Mouse (Mus musculus): ENCODE data around the gene Slc6a3. TPM values are rescaled to one million over a fixed set of nuclear protein-coding genes. Genes with fewer than 3 reads are reported as not detected.

The Slc6a3 gene
- polyA plus RNA-seq, 1 experiment from 2014 or later: 0.10 TPM

DNA sequence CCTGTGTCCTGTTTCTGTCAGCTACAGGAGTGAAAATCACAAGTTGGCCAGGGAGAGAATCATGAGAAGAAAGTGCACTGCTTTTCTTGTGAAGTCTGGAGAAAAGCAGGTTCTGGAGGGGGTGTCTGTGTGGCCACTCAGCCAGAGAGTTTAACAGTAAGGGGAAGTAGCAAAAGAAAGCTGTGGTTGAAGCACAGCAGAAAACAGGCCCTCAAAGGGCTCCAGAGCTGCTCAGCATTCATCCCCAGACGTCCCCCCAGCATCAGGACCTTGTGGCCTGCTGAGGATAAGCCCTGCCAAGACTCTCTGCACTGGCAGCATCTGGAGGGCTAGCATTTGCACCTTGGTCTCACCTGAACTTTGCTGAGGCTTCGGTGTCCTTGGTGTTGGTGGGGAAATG, 56.0 kb downstream of the Slc6a3 start:
- ATAC-seq (ENCODE audit: low FRiP score): no peak
- H3K27ac ChIP-seq (replicated peaks): no peak overlapping the region
- H3K4me2 ChIP-seq: no peak overlapping the region
- H3K36me3 ChIP-seq: no peaks in the 10 kb centered on the region
- H3K9me3 ChIP-seq (replicated peaks): no peaks in the 10 kb centered on the region
- 52% methylated on average over 2 of the region's 2 CpGs for WGBS
- no peak overlapping the region for H3K9ac ChIP-seq (replicated peaks)
- H3K4me3 ChIP-seq (replicated peaks): no peak overlapping the region
- H3K27me3 ChIP-seq (replicated peaks): peaks cover 24% of the 10 kb centered on the region; the same call in 1 of the 2 replicates
- no peaks in the 10 kb centered on the region for H3K4me1 ChIP-seq

DNA sequence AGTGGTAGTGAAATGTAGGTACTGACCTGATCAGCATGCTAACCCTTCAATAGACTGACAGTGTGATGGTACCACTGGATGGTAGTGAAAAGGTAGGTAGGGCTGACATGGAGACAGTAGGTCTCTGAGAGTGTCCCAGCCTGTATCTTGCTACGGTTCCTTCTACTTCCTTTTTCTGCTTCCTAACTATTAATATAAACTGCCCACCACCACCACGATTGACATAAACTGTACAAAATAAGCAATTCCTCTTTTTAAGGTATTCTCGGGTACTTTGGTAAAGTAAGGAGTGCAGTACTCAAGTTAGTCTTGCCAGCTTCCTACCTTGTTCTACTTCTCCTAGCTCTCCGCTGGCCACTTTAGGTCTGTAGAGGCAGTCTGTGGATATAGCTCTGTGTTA, 59.7 kb downstream of the Slc6a3 start:
- no peak for ATAC-seq (ENCODE audit: low FRiP score)
- Histone ChIP-seq H3K4me1 (no peaks in the 10 kb centered on the region), H3K4me2 (no peak overlapping the region), H3K27me3 (replicated peaks) (peaks cover 31% of the 10 kb centered on the region; the same call in 1 of the 2 replicates), H3K4me3 (replicated peaks) (no peak overlapping the region), H3K9ac (replicated peaks) (no peak overlapping the region), H3K36me3 (no peaks in the 10 kb centered on the region), H3K9me3 (replicated peaks) (no peaks in the 10 kb centered on the region), H3K27ac (replicated peaks) (no peak overlapping the region)
- 75% methylated on average over 4 of the region's 4 CpGs for WGBS

DNA sequence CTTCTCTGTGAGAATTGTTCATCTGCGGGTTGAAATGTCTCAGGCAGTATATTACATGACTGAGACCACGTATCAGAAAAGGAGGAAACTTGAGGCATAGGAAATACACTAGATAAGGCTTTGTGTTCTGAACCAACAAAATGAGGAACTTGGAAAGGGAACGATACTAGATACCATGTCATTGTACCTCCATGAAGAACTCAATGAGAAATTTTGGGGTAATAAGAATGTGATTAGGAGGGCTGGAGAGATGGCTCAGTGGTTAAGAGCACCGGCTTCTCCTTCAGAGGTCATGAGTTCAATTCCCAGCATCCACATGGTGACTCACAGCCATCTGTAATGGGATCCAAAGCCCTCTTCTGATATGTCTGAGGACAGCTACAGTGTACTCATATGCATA, 63.7 kb downstream of the Slc6a3 start:
- no peaks in the 10 kb centered on the region for H3K9me3 ChIP-seq (replicated peaks)
- no peak overlapping the region for H3K4me3 ChIP-seq (replicated peaks)
- WGBS: 77% methylated on average over 4 of the region's 4 CpGs
- H3K27ac ChIP-seq (replicated peaks): no peak overlapping the region
- H3K27me3 ChIP-seq (replicated peaks): peaks cover 22% of the 10 kb centered on the region; the same call in 1 of the 2 replicates
- peaks cover 17% of the 10 kb centered on the region for H3K4me1 ChIP-seq
- no peak for ATAC-seq (ENCODE audit: low FRiP score)
- H3K36me3 ChIP-seq: no peaks in the 10 kb centered on the region
- no peak overlapping the region for H3K9ac ChIP-seq (replicated peaks)
- no peak overlapping the region for H3K4me2 ChIP-seq

DNA sequence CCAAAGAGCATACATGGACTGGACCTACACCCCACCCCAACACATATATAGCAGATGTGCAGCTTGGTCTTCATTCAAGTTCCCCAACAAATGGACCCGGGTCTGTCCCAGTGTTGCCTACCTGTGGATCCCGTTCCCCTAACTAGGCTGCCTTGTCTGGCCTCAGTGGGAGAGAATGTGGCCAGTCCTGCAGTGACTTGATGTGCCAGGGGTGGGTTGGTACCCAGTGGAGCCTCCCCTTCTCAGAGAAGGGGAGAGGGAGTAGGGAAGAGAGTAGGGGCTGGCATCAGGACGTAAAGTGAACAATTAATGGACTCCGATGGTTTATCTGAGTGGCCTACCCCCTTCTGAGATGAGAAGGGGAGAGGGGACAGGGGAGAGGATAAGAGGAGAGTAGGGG, 66.5 kb downstream of the Slc6a3 start:
- Histone ChIP-seq H3K4me2 (peak overlapping the region; percentile 91), H3K9ac (replicated peaks) (peak overlapping the region; percentile 90), H3K4me3 (replicated peaks) (peak overlapping the region; percentile 72), H3K27ac (replicated peaks) (peak overlapping the region; percentile 87; the same call in 1 of the 2 replicates), H3K9me3 (replicated peaks) (no peaks in the 10 kb centered on the region), H3K36me3 (peaks cover 21% of the 10 kb centered on the region), H3K4me1 (peaks cover 29% of the 10 kb centered on the region), H3K27me3 (replicated peaks) (peaks cover 7% of the 10 kb centered on the region; the same call in 1 of the 2 replicates)
- ATAC-seq (ENCODE audit: low FRiP score): peak; percentile 31
- WGBS: 49% methylated on average over 4 of the region's 4 CpGs

DNA sequence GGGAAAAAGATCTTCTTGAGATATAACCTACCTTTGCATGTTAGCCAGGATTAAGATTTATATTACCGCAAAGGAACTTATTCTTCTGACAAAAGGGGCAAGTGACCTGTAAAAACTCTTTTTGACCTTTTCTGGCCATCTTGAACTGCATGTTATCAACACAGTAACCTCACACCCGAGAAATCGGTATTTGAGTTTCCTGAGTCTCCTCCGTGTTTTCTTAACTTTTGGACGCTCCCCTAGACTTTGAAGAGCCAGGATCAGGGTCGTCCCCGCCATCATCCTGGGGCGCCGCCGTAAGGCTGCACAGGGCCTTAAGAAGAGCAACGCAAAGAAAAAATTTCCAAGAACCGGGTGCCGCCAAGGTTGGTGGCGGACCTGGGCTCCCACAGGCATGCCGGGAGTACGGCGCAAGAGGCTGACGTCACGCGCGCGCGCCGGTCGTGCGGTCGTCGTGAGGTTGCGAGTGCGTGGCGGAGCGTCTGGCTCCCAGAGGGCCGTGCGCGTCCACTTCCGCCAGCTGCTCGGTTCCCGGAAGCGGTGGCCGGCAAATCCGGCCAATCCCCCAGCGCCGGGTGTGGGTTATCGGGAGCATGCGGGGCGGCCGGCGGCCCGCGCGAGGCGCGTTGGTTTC, 67.1 kb downstream of the Slc6a3 start, which contains the start of gene Clptm1l:
Gene Clptm1l (plus strand): TSS at position 485 of the 634 bp plus-strand sequence.
- H3K9ac ChIP-seq (replicated peaks): peak within 1 kb of the TSS; percentile 90
- no peaks in the 10 kb centered on the region for H3K9me3 ChIP-seq (replicated peaks)
- peak within 1 kb of the TSS; percentile 91 for H3K4me2 ChIP-seq
- peak within 1 kb of the TSS; percentile 87 for H3K27ac ChIP-seq (replicated peaks)
- H3K27me3 ChIP-seq (replicated peaks): peaks cover 3% of the 10 kb centered on the region; the same call in 1 of the 2 replicates
- peaks cover 29% of the 10 kb centered on the region for H3K4me1 ChIP-seq
- peak; percentile 99 for ATAC-seq (ENCODE audit: low FRiP score)
- peaks cover 27% of the 10 kb centered on the region for H3K36me3 ChIP-seq
- WGBS: under 1% methylated on average over 51 of the region's 53 CpGs
- H3K4me3 ChIP-seq (replicated peaks): peak within 1 kb of the TSS; percentile 72

DNA sequence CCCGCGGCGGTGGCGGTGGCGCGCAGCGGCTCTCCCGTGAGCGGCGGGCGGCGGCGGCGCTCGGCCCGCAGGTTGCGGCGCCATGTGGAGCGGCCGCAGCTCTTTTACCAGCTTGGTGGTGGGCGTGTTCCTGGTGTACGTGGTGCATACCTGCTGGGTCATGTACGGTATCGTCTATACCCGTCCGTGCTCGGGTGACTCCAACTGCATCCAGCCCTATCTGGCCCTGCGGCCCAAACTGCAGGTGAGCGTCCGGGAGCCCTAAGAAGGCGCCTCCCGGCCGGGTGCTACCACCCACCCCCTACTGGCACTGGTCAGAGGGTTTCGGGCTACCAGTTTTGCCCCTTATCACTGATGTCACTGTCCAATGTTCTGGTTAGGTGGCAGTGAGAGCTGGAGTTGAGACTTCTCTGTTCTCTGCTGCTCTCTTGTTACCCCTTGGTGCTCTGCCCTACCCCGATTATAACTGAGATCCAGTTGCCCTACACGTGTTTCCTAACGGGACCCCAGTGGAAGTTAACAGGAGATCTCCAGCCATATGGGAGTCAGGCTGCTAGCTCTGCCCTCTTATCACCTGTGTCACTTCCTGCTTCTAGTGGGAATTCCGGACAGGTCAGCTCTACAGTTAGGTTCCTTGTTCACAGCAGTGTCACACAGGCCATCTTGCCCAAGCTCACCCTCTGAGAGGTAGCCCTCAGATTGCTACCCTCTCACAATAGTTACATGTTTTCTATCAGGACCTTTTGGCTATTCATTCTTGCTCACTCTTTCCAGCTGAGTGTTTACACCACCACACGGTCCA, 67.8 kb downstream of the Slc6a3 start:
- Histone ChIP-seq H3K4me1 (peaks cover 29% of the 10 kb centered on the region), H3K9ac (replicated peaks) (peak overlapping the region; percentile 90), H3K27me3 (replicated peaks) (no peaks in the 10 kb centered on the region), H3K4me2 (peak overlapping the region; percentile 91), H3K9me3 (replicated peaks) (no peaks in the 10 kb centered on the region), H3K27ac (replicated peaks) (peak overlapping the region; percentile 87), H3K36me3 (peaks cover 34% of the 10 kb centered on the region), H3K4me3 (replicated peaks) (peak overlapping the region; percentile 72)
- peak; percentile 80 for ATAC-seq (ENCODE audit: low FRiP score)
- 4% methylated on average over 37 of the region's 39 CpGs for WGBS

DNA sequence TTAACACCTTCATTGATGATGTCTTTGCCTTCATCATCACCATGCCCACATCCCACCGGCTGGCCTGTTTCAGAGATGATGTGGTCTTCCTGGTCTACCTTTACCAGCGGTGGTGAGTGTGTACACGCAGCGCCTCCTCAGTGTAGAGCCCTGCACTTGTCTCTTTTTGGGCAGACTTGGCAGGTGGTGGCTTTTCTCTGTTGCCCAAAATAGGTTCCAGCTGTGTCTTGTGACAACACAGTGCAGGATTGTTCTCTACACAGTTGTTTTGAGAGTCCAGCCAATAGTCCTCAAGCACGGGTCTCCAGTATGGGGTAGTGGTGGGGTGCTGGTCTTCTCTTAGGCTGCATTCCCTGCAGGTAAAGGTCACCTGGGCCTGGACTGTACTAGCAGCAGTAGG, 81.9 kb downstream of the Slc6a3 start:
- Histone ChIP-seq H3K27ac (replicated peaks) (no peak overlapping the region), H3K27me3 (replicated peaks) (no peaks in the 10 kb centered on the region), H3K36me3 (peaks cover 87% of the 10 kb centered on the region), H3K9me3 (replicated peaks) (no peaks in the 10 kb centered on the region), H3K4me2 (no peak overlapping the region), H3K9ac (replicated peaks) (no peak overlapping the region), H3K4me3 (replicated peaks) (no peak overlapping the region), H3K4me1 (no peaks in the 10 kb centered on the region)
- WGBS: 97% methylated on average over 5 of the region's 5 CpGs
- no peak for ATAC-seq (ENCODE audit: low FRiP score)

DNA sequence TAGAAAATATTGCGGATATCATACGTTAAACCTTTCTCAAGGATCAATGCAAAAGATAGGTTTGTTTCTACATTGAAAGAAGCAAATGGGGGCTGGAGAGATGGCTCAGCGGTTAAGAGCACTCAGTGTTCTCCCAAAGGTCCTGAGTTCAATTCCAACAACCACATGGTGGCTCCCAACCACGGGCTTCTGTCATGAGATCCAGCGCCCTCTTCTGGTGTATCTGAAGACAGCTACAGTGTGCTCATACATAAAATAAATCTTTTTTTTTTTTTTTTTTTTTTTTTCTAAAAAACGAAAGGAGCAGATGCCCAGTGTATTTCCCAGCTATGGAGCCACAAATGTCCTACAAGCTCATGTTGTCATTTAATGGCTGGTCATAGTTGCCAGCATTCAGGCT, 84.1 kb downstream of the Slc6a3 start:
- no peaks in the 10 kb centered on the region for H3K4me1 ChIP-seq
- H3K27ac ChIP-seq (replicated peaks): no peak overlapping the region
- H3K4me3 ChIP-seq (replicated peaks): no peak overlapping the region
- no peak overlapping the region for H3K4me2 ChIP-seq
- H3K27me3 ChIP-seq (replicated peaks): no peaks in the 10 kb centered on the region
- no peak overlapping the region for H3K9ac ChIP-seq (replicated peaks)
- 69% methylated on average over 6 of the region's 6 CpGs for WGBS
- ATAC-seq (ENCODE audit: low FRiP score): no peak
- peaks cover 65% of the 10 kb centered on the region for H3K36me3 ChIP-seq
- no peaks in the 10 kb centered on the region for H3K9me3 ChIP-seq (replicated peaks)

DNA sequence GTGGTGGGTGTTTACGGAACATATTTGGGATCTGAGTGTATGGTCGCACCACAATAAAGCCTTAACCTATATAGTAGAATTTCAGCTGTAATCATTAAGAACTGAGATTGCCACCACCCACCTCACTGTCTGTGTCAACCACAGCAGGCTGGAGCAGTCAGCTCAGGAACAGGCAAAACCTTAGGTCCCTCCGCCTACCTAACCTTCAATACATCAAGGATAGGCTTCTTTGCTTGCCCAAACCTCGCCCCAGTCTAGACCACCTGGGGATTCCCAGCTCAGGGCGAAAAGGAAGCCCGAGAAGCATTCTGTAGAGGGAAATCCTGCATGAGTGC, 89.8 kb downstream of the Slc6a3 start:
- Histone ChIP-seq H3K4me3 (replicated peaks) (peak overlapping the region; percentile 58), H3K9ac (replicated peaks) (peak overlapping the region; percentile 71), H3K4me1 (peaks cover 34% of the 10 kb centered on the region), H3K36me3 (peaks cover 12% of the 10 kb centered on the region), H3K4me2 (peak overlapping the region; percentile 97), H3K27me3 (replicated peaks) (no peaks in the 10 kb centered on the region), H3K27ac (replicated peaks) (no peak overlapping the region), H3K9me3 (replicated peaks) (no peaks in the 10 kb centered on the region)
- WGBS: 44% methylated on average over 6 of the region's 6 CpGs
- ATAC-seq (ENCODE audit: low FRiP score): no peak

DNA sequence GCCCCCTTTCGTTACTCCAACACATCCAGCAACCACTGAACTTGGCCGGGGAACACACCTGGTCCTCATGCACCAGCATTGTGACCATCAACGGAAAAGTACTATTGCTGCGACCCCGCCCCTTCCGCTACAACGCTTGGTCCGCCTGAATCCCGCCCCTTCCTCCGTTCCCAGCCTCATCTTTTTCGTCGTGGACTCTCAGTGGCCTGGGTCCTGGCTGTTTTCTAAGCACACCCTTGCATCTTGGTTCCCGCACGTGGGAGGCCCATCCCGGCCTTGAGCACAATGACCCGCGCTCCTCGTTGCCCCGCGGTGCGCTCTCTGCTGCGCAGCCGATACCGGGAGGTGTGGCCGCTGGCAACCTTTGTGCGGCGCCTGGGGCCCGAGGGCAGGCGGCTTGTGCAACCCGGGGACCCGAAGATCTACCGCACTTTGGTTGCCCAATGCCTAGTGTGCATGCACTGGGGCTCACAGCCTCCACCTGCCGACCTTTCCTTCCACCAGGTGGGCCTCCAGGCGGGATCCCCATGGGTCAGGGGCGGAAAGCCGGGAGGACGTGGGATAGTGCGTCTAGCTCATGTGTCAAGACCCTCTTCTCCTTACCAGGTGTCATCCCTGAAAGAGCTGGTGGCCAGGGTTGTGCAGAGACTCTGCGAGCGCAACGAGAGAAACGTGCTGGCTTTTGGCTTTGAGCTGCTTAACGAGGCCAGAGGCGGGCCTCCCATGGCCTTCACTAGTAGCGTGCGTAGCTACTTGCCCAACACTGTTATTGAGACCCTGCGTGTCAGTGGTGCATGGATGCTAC, 90.4 kb downstream of the Slc6a3 start, which contains the start of gene Tert:
Gene Tert (plus strand): TSS at position 167 of the 805 bp plus-strand sequence.
- 10% methylated on average over 47 of the region's 47 CpGs for WGBS

More for the DNA sequence above, 90.4 kb downstream of the Slc6a3 start, which contains the start of gene Tert:
- Histone ChIP-seq H3K27ac (replicated peaks) (no peak within 1 kb of the TSS), H3K4me1 (peaks cover 34% of the 10 kb centered on the region), H3K4me2 (peak within 1 kb of the TSS; percentile 97), H3K9ac (replicated peaks) (peak within 1 kb of the TSS; percentile 71), H3K27me3 (replicated peaks) (no peaks in the 10 kb centered on the region), H3K9me3 (replicated peaks) (no peaks in the 10 kb centered on the region), H3K4me3 (replicated peaks) (peak within 1 kb of the TSS; percentile 58), H3K36me3 (peaks cover 6% of the 10 kb centered on the region)
- peak; percentile 92 for ATAC-seq (ENCODE audit: low FRiP score)

Data from neural tube, embryonic 15.5 days (tissue).